Mouse (Mus musculus) gastrocnemius, adult 8-10 months (tissue): Measurements from ENCODE around the gene Slc15a2. TPM values are rescaled to one million over a fixed set of nuclear protein-coding genes. Genes with fewer than 3 reads are reported as not detected.

ENCODE experiments used
- microRNA-seq: library from miRNA; unstranded; fragments of <30 nt; microRNA quantifications from one replicate; pipeline ENCODE4 v1.2.0, GENCODE M21; 2022
- total RNA-seq, 4 experiments: library from RNA; stranded (reverse); gene quantifications; 2 replicates each; pipeline ENCODE4 v1.2.4; 2022

Gene Slc15a2
- total RNA-seq, 4 experiments from 2014 or later, result 0.51 to 2.5 (median 1.5) TPM

Small RNA genes lying within 50 kb of the gene (microRNA-seq; reads per million reads assigned to microRNA genes)
- gene Gm22617, result not detected

Other genes with a start within 250 kb of the Slc15a2 start
- 1 to 10 TPM; 5.7 to 9.3 (median 7.6) TPM for gene Casr, start 222.8 kb downstream of the Slc15a2 start, total RNA-seq
- gene Cd86, start 118.9 kb downstream of the Slc15a2 start, total RNA-seq, result under 1 TPM; 0.27 to 0.65 (median 0.43) TPM
- under 1 TPM in 2 of 4 experiments, not detected in 2; 0.17 to 0.20 TPM for gene Ildr1, start 91.0 kb downstream of the Slc15a2 start, total RNA-seq
- gene Iqcb1, start 43.4 kb upstream of the Slc15a2 start, total RNA-seq, result 1 to 10 TPM; 3.9 to 4.9 (median 4.8) TPM
- gene Eaf2, start 90.0 kb upstream of the Slc15a2 start, total RNA-seq, result under 1 TPM in 1 of 4 experiments, not detected in 3; 0.67 TPM
- gene Golgb1, start 90.2 kb upstream of the Slc15a2 start, total RNA-seq, result 10 to 100 TPM; 27.1 to 32.0 (median 28.2) TPM
- 1 to 10 TPM in 3 of 4 experiments, under 1 TPM in 1; 0.89 to 2.0 (median 1.7) TPM for gene Hcls1, start 150.0 kb upstream of the Slc15a2 start, total RNA-seq
- gene Fbxo40, start 205.5 kb upstream of the Slc15a2 start, total RNA-seq, result 100 to 1,000 TPM; 312 to 390 (median 343) TPM
- 1 to 10 TPM in 1 of 4 experiments, under 1 TPM in 3; 0.39 to 1.7 (median 0.52) TPM for gene Polq, start 226.8 kb upstream of the Slc15a2 start, total RNA-seq